Mouse (Mus musculus) embryonic facial prominence, embryonic 14.5 days (tissue): ENCODE measurements around the gene Mcm6. TPM values are rescaled to one million over a fixed set of nuclear protein-coding genes. Genes with fewer than 3 reads are reported as not detected.

Source experiments
- ATAC-seq: fragments of 200-750 bp; cut with Nextera tagmentation; 2 replicates; pipeline ENCODE4 v1.8.0; 2017; ENCODE audit warnings: low read depth, moderate number of reproducible peaks, moderate TSS enrichment
- DNase-seq: peaks from one replicate; pipeline ENCODE4 v3.0.0-alpha.2; 2015; ENCODE audit warnings: low spot score
- H3K27ac ChIP-seq: fragments of 300-500 bp; sonication (generic); replicated peaks from 2 replicates; pipeline ENCODE4 v1.5.1; 2014; ENCODE audit warnings: low read depth, mild to moderate bottlenecking, low read length, moderate library complexity
- H3K27me3 ChIP-seq: fragments of 300-500 bp; sonication (generic); replicated peaks from 2 replicates; pipeline ENCODE4 v1.6.1; 2014; ENCODE audit warnings: low read length; ENCODE audit not compliant: control insufficient read depth, insufficient read depth
- H3K36me3 ChIP-seq: fragments of 300-500 bp; sonication (generic); 2 replicates; pipeline ENCODE4 v1.6.1; 2014; ENCODE audit warnings: low read length, mixed read lengths; ENCODE audit not compliant: control insufficient read depth, insufficient read depth
- H3K4me1 ChIP-seq: fragments of 300-500 bp; sonication (generic); 2 replicates; pipeline ENCODE4 v1.6.1; 2014; ENCODE audit warnings: antibody characterized with exemption, low read length; ENCODE audit not compliant: control insufficient read depth, insufficient read depth
- H3K4me2 ChIP-seq: fragments of 300-500 bp; sonication (generic); 2 replicates; pipeline ENCODE4 v1.6.1; 2014; ENCODE audit warnings: low read depth, mild to moderate bottlenecking, low read length, moderate library complexity, mixed read lengths
- H3K4me3 ChIP-seq: fragments of 300-500 bp; sonication (generic); 2 replicates; pipeline ENCODE4 v1.5.1; 2014; ENCODE audit warnings: low read depth, mild to moderate bottlenecking, low read length
- H3K9ac ChIP-seq: fragments of 300-500 bp; sonication (generic); 2 replicates; pipeline ENCODE4 v1.6.1; 2014; ENCODE audit warnings: low read depth, mild to moderate bottlenecking, low read length, moderate library complexity, mixed read lengths
- H3K9me3 ChIP-seq: fragments of 300-500 bp; sonication (generic); 2 replicates; pipeline ENCODE4 v1.6.1; 2016; ENCODE audit warnings: low read length; ENCODE audit not compliant: control insufficient read depth
- WGBS: fragments of 180-500 bp; shearing (Covaris S2); extraction: QIAGEN DNeasy Blood & Tissue Kit; methylation state at CpG from one replicate; pipeline ENCODE4 v1.1.7; 2014; 5-methylcytosine and 5-hydroxymethylcytosine counted together
- polyA plus RNA-seq: library from polyadenylated mRNA; unstranded; fragments of >200 nt; fragmentation: Nextera tagmentation; extraction: Ambion mirVana; gene quantifications from 2 replicates; pipeline ENCODE4 v1.2.1, GENCODE M21; 2014

Gene Mcm6
- polyA plus RNA-seq, result 185 and 216 TPM in 2 replicates

DNA sequence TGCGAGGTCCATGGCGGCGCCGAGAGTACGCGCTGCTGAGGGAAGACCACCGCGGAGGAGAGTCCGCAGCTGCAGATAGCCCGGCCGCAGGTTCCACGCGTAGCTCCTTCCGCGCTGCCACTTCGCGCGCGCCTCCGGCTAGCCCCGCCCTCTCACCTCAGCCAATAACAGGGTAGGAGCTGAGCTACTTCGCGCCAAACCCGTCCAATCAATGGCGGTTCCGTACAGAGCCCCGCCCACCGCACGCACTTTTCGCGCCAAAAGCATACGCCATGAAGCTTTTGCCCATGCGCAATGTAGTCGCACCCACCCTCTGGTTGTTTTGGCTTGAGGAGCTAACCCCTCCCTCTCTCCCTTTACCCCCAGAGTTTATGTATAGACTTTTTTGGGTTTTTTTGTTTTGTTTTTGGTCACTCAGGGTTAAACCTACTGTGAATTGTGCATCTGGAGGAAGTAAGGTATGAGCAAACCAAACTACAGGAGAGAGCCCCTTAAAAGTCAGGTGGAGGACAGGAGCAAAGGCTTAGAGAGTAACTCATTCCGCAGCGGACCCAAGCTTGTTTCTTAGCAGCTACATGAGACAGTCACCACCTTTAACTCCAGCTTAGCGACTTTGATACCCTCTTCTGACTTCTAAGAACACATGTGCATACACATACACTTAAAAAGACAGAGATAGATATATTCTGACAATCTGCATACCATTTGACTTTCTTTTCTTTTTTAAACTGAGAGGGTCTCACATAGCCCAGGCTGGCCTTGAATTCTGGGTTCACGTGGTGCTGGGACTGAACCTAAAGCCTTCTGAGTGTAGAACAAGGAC lies at the start of gene Mcm6:
Gene Mcm6, minus strand, starts transcription at position 111 of the 823 bp plus-strand sequence.
- Histone ChIP-seq H3K27me3 (no peaks in the 10 kb centered on the region), H3K4me2 (peak within 1 kb of the TSS; percentile 66), H3K9me3 (no peaks in the 10 kb centered on the region), H3K27ac (peak within 1 kb of the TSS; percentile 96), H3K4me3 (peak within 1 kb of the TSS; percentile 81), H3K36me3 (peaks cover 45% of the 10 kb centered on the region), H3K9ac (peak within 1 kb of the TSS; percentile 87), H3K4me1 (0 out of 2 replicates have a peak, but pooled peaks cover 11% of the 10 kb centered on the region)
- whole genome bisulfite sequencing, result 3% methylated on average over 21 of the region's 38 CpGs
- ATAC-seq (peak; percentile 98), DNase-seq (peak; percentile 98)

DNA sequence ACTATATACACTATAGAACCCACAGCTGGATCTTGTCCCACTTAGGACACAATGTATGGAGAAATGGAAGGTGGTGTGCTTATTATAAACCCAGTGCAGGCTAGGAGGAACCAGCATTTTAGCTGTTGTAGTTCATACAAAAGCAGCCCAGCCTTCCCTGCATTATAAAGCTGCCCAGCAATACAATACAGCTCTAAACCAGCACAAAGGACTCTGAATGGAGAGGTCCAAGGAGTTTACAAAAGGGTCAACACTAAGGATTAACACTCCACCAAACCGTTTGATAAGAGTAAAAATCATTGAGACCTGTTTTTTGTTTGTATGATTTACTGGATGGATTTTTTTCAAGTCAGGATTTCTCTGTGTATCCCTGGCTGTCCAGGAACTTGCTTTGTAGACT lies 47.4 kb upstream of the Mcm6 start:
- Histone ChIP-seq H3K9ac (no peak overlapping the region), H3K4me1 (no peaks in the 10 kb centered on the region), H3K36me3 (peaks cover 40% of the 10 kb centered on the region), H3K27me3 (no peaks in the 10 kb centered on the region), H3K27ac (no peak overlapping the region), H3K4me3 (no peak overlapping the region), H3K9me3 (no peaks in the 10 kb centered on the region), H3K4me2 (no peak overlapping the region)
- DNase-seq, result no peak
- no peak for ATAC-seq
- WGBS, result 73% methylated on average over 1 of the region's 1 CpGs

DNA sequence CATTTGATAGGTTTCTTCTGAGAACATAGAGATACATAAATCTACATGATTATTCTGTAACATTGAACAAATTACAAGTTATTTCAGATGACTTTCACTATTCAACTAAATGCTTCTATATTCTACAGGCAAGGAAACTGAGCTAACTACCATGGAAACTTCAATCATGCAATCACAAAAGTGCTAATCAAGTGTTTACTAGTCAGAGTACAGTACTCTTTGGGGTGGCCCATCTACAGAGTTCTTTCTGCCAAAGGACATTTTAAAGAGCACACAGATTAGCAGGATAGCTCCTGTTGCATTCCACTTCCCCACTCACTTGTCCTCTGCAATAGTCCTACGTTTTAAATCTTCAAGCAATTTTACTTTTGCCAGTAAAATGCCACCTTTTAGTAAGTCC lies 46.2 kb upstream of the Mcm6 start:
- Histone ChIP-seq H3K27ac (no peak overlapping the region), H3K27me3 (no peaks in the 10 kb centered on the region), H3K4me3 (no peak overlapping the region), H3K9me3 (no peaks in the 10 kb centered on the region), H3K36me3 (peaks cover 44% of the 10 kb centered on the region), H3K4me1 (no peaks in the 10 kb centered on the region), H3K4me2 (no peak overlapping the region), H3K9ac (no peak overlapping the region)
- 78% methylated on average over 1 of the region's 1 CpGs for WGBS
- DNase-seq (no peak), ATAC-seq (no peak)

DNA sequence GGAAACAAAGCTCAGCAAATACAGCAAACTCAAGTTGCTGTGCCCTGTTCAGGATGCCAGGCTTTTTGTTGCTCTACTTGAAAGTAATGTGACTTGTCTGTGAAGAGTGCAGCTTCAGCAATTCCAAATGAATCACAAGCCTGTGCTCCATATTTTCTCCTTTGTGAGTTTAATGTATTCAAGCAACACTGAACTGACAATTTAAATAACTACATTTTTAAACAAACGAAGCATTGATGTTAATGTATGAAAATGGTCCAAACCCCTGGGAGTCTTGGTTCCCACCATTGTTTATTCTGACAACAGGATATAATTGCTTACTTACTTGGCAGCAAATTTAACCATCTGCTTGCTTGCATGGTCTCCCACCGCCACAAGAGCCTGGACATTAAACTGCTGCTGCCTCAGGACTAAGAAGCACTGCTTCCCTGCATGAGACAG lies 45.6 kb upstream of the Mcm6 start:
- peak; percentile 61 for DNase-seq
- ATAC-seq, result peak; percentile 57; the same call in 1 of the 2 replicates

DNA sequence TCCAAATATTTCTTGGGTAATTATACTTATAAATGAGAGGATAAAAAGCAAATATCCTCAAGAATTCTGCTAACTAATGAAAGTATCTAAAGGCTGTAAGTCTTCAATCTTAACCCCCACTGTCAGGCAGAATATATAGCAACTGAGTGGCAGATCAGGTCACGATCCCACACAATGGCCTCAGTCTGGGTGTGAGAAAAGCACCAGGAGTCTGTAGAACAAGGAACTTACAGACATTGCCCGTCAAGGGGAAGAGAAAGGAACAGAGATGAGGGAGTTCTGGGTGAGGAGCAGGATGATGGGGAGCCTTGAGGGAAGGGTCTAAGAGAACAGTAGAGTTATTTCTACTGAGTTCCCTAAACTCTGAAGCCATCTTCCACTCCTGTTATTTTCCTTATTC lies 41.5 kb upstream of the Mcm6 start:
- Histone ChIP-seq H3K4me2 (no peak overlapping the region), H3K27ac (no peak overlapping the region), H3K9ac (no peak overlapping the region), H3K27me3 (no peaks in the 10 kb centered on the region), H3K4me1 (no peaks in the 10 kb centered on the region), H3K36me3 (peaks cover 64% of the 10 kb centered on the region), H3K9me3 (no peaks in the 10 kb centered on the region), H3K4me3 (no peak overlapping the region)
- DNase-seq, result no peak
- WGBS, result 61% methylated on average over 2 of the region's 2 CpGs
- ATAC-seq, result no peak

More for the DNA sequence above, 45.6 kb upstream of the Mcm6 start:
- no peaks in the 10 kb centered on the region for H3K4me1 ChIP-seq
- no peak overlapping the region for H3K9ac ChIP-seq
- 64% methylated on average over 2 of the region's 2 CpGs for WGBS
- H3K27me3 ChIP-seq, result no peaks in the 10 kb centered on the region
- peaks cover 41% of the 10 kb centered on the region for H3K36me3 ChIP-seq
- no peak overlapping the region for H3K27ac ChIP-seq
- H3K4me3 ChIP-seq, result no peak overlapping the region
- no peaks in the 10 kb centered on the region for H3K9me3 ChIP-seq
- no peak overlapping the region for H3K4me2 ChIP-seq

DNA sequence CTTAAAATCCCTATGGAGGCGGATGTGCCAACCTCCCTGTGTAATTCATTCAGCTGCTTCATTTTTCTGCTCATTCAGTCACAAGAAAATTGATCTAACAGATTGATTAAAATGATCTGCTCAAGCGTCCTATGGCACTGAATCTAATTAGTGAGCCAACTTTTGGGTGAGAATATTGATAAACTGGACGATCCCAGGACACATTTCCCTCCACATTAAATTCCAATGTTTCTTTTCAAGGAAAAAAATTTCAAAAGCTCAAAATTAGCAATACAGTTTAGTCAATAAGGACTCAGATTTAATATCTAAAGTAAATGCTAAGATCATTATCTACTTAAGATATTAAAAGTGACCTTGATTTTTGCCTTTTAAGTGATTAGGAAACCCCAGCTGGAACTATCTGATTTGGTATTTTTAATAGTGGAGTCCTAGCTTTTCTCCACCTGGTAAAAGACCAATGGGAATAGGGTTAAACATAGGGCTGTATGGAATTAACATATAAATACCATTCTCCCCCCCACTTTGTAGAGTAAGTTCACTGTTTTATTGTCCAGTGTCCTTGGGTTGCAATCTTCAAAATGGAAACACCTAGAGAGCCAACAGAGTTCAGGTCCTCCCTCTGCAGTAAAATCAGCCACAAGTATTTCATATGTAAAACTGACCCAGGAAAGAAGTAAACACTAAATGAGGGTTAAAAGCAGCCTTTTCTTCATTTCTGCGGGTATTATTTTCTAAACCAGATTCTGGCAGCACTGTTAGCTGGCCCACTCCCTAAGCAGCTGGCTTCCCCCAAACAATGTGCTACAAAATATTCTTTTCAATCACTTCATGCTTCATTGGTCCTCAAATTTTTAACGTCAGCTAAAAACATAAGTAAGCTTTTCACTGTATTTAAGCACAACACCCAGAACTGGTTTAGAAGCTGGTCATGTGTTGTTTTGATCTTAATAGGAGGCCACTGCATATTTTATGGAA lies 40.8 kb upstream of the Mcm6 start:
- no peak overlapping the region for H3K4me2 ChIP-seq
- no peak overlapping the region for H3K9ac ChIP-seq
- H3K4me3 ChIP-seq, result no peak overlapping the region
- no peaks in the 10 kb centered on the region for H3K9me3 ChIP-seq
- 74% methylated on average over 5 of the region's 5 CpGs for WGBS
- no peak overlapping the region for H3K27ac ChIP-seq
- no peak for ATAC-seq
- H3K36me3 ChIP-seq, result peaks cover 64% of the 10 kb centered on the region
- DNase-seq, result no peak
- H3K4me1 ChIP-seq, result no peaks in the 10 kb centered on the region
- no peaks in the 10 kb centered on the region for H3K27me3 ChIP-seq

DNA sequence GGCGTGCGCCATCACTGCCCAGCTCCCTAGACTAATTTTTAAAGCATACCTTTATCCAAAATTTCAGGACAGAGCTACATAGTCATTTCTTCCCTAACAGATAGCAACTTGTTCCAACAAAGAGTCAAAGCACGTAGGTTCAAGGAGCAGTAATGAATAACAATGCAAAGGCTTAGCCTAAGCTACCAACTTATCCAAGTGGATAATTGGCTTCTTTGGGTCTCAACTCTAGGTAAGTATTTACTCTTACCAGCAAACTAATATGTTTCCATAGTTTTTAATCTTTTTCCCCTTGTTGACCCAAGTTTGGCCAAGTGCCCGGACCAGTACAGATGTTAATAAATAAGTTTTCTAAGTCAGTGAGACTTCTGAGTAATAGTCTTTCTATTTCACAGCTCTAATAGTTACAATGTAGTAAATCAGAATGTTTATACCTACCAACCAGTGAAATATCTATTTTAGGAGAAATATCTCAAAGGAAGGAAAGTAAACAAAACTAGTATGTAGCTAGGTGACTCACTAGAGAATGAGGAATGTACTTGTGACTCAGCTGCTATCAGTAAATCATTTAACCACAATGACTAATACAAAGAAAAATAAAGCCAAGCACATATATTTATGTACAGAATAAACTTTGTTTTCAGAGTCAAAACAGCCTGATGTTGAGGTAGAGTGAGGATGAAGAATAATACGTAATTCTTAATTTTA lies 39.4 kb upstream of the Mcm6 start:
- no peak for ATAC-seq
- H3K9ac ChIP-seq, result no peak overlapping the region
- DNase-seq, result no peak
- H3K4me2 ChIP-seq, result no peak overlapping the region
- H3K4me1 ChIP-seq, result no peaks in the 10 kb centered on the region
- no peaks in the 10 kb centered on the region for H3K9me3 ChIP-seq
- H3K4me3 ChIP-seq, result no peak overlapping the region
- peaks cover 53% of the 10 kb centered on the region for H3K36me3 ChIP-seq
- no peak overlapping the region for H3K27ac ChIP-seq
- 91% methylated on average over 5 of the region's 5 CpGs for WGBS
- no peaks in the 10 kb centered on the region for H3K27me3 ChIP-seq

DNA sequence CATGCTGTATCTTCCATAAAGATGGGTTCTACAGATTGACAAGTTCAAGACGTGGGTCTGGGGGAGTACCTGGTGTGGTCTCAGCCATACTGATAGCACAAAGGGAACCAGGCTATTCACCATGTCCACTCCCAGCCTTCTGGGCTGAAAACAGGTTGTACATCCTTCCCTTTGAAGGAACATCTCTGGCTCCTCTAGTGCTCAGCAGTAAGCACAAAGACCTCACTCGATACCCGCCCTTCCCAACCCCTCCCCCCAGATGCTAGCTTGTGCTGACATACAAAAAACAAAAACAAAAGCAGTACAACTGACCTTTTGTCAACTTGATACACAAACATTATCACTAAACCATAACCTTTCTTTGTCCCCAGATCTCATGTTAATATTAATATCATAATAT lies 35.2 kb upstream of the Mcm6 start:
- Histone ChIP-seq H3K4me3 (no peak overlapping the region), H3K9me3 (no peaks in the 10 kb centered on the region), H3K9ac (no peak overlapping the region), H3K27ac (no peak overlapping the region), H3K36me3 (peaks cover 42% of the 10 kb centered on the region), H3K4me1 (no peaks in the 10 kb centered on the region), H3K27me3 (no peaks in the 10 kb centered on the region), H3K4me2 (no peak overlapping the region)
- WGBS, result 96% methylated on average over 3 of the region's 3 CpGs
- ATAC-seq (no peak), DNase-seq (no peak)
